In genomic region chr10:40409336-40409735, GRCm38 (mm10) we compare ENCODE assay signal across 18 mouse cellular contexts.
DNase-seq lines count a peak whose midpoint lies in the region; TF ChIP-seq lines count a peak whose summit lies in the region.
"Had no signal": no experiment of that assay in that cellular context is flagged by ENCODE, and none has a peak within 500 bp of the region (broad histone marks: within the 10 kb centered on the region; RNA-seq: fewer than 3 reads in every experiment).

No protein-coding gene starts in this region.

- no peak for TF ChIP-seq CTCF in layer of hippocampus, adult 2 months (conservative IDR thresholded peaks at IDR 0.05)

- no peak for DNase-seq in layer of hippocampus, adult 2 months (ENCODE audit: low spot score in 2 of 2)
- no peak for DNase-seq in layer of hippocampus, postnatal 36 days
- peak; percentile 71 for DNase-seq in brain, adult 2 months (ENCODE audit: low read depth, low spot score)
- DNase-seq in telencephalon, adult 2 months (ENCODE audit: low read depth, low spot score) = peak; percentile 59
- no peak for DNase-seq in thymus, postnatal 25 days
- DNase-seq: adrenal gland, adult 2 months; adrenal gland, postnatal 10 days; adrenal gland, postnatal 25 days; cerebellum, adult 11-12 months; cerebellum, adult 2 months; cerebellum, adult 9-10 months; cerebellum, postnatal 10 days; cerebellum, postnatal 25 days; forebrain, postnatal 0 days had no signal

- H3K4me3 ChIP-seq in layer of hippocampus, adult 2 months = no peak overlapping the region
- H3K4me3 ChIP-seq: embryonic facial prominence, embryonic 10.5 days; embryonic facial prominence, embryonic 12.5 days; forebrain, embryonic 13.5 days; forebrain, embryonic 15.5 days had no signal

- H3K27ac ChIP-seq in layer of hippocampus, adult 2 months = peak overlapping the region; percentile 32; the same call in 1 of the 2 replicates
- H3K27ac ChIP-seq: embryonic facial prominence, embryonic 10.5 days; embryonic facial prominence, embryonic 12.5 days; forebrain, embryonic 13.5 days; forebrain, embryonic 15.5 days had no signal

Comparison
In these comparisons a context has a peak if more than half of its experiments do, and no peak if none do; other contexts are left out.
1. DNase-seq: peak in brain, adult 2 months (single experiment) and telencephalon, adult 2 months (single experiment); none in layer of hippocampus, adult 2 months (0 of 2), layer of hippocampus, postnatal 36 days (0 of 2) and thymus, postnatal 25 days (single experiment).